Mouse (Mus musculus): ENCODE measurements around the gene 4930539E08Rik.

Gene 4930539E08Rik

GRCm38 (mm10) chr17:28863926-28864325 lies 51.2 kb downstream of the 4930539E08Rik start:
- no peak for DNase-seq (ENCODE audit: low spot score in 2 of 2)

- no peak for DNase-seq (ENCODE audit: low spot score in 2 of 2)
Measured at GRCm38 (mm10) chr17:28858205-28858604, 56.9 kb downstream of the 4930539E08Rik start, which contains the start of gene Pnpla1. Pnpla1 (plus strand) TSS chr17:28858411.

- DNase-seq (ENCODE audit: low spot score in 2 of 2), result no peak
Measured at GRCm38 (mm10) chr17:28856030-28856429, 59.1 kb downstream of the 4930539E08Rik start.

- no peak for DNase-seq (ENCODE audit: low spot score in 2 of 2)
Measured at GRCm38 (mm10) chr17:28855166-28855885, 59.8 kb downstream of the 4930539E08Rik start.

GRCm38 (mm10) chr17:28854377-28854776 lies 60.7 kb downstream of the 4930539E08Rik start:
- DNase-seq (ENCODE audit: low spot score in 2 of 2), result no peak

GRCm38 (mm10) chr17:28850511-28850910 lies 64.6 kb downstream of the 4930539E08Rik start:
- no peak for DNase-seq (ENCODE audit: low spot score in 2 of 2)

- no peak for DNase-seq (ENCODE audit: low spot score in 2 of 2)
Measured at GRCm38 (mm10) chr17:28846974-28847617, 68.0 kb downstream of the 4930539E08Rik start.
